Mouse (Mus musculus): ENCODE measurements around the gene Cd28. TPM values are rescaled to one million over a fixed set of nuclear protein-coding genes. Genes with fewer than 3 reads are reported as not detected.

Gene Cd28
- polyA plus RNA-seq, 1 experiment from 2014 or later, result 0.11 TPM

DNA sequence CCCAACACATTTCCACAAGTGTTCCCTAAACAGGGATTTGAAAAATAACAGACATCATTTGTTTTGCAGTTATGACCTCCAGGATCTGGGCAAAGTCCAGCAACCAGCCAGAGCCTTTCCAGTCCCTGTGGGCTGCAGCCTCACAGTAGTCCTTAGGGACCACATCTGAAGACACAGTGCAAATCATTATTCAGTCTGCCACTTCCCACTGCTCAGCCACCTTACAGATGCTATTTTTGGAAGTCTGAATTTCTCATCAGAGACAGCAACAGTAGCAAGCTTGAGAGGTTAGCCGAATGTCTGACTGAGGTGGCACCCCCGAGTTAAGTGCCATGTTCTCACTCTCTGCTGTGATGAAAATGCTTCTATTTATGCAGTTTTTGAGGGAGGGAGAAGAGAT is 15.3 kb downstream of the Cd28 start:
- no peak overlapping the region for H3K4me3 ChIP-seq
- WGBS, result 78% methylated on average over 2 of the region's 2 CpGs
- no peak overlapping the region for H3K9ac ChIP-seq (replicated peaks)
- H3K4me1 ChIP-seq, result no peaks in the 10 kb centered on the region
- no peak overlapping the region for H3K27ac ChIP-seq (replicated peaks)
- H3K27me3 ChIP-seq, result no peaks in the 10 kb centered on the region
- no peaks in the 10 kb centered on the region for H3K9me3 ChIP-seq
- no peak for ATAC-seq (replicated peaks)
- no peak overlapping the region for H3K4me2 ChIP-seq (replicated peaks)
- H3K36me3 ChIP-seq, result no peaks in the 10 kb centered on the region

DNA sequence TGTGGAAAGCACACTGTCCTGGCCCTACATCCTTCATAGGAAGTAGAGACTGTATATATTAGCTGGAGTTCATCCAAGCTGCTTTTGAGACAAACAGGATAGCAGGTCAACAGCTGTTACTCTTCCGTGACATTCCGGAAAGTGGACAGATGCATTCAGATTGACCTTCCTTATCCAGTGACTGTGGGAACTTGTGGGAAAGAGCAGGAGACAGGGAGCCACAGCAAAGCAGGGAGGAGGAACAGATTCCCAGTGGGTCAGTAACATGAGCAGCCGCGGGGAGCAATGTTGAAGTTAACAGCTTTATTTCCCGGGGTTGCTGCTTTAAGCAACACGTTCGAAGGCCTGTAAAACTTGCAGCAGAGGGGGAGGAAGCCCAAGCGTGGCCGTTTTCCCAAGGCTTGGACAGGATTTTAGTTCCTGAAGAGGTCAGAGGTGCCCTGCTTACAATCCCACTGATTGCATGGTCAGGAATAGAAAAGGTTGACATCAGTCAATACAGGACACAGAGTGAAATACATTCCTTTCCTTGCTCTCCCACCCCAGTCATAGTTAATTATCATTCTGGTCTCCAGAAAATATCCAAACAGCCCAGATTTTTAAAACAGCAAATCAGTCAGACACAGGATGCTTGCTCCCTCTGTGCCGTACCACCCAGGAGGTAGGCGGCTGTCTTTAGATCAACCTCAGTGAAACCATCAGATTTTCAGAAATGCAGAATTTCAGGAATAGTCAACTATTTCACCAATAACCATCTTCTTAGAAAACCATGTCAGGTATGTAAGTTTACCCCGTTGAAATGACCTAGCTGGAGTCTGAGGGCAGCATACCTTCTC is 18.7 kb downstream of the Cd28 start:
- Histone ChIP-seq H3K9me3 (no peaks in the 10 kb centered on the region), H3K4me1 (no peaks in the 10 kb centered on the region), H3K27me3 (no peaks in the 10 kb centered on the region), H3K27ac (replicated peaks) (no peak overlapping the region), H3K36me3 (no peaks in the 10 kb centered on the region), H3K9ac (replicated peaks) (no peak overlapping the region), H3K4me2 (replicated peaks) (no peak overlapping the region), H3K4me3 (no peak overlapping the region)
- ATAC-seq (replicated peaks), result no peak
- 76% methylated on average over 12 of the region's 12 CpGs for WGBS

DNA sequence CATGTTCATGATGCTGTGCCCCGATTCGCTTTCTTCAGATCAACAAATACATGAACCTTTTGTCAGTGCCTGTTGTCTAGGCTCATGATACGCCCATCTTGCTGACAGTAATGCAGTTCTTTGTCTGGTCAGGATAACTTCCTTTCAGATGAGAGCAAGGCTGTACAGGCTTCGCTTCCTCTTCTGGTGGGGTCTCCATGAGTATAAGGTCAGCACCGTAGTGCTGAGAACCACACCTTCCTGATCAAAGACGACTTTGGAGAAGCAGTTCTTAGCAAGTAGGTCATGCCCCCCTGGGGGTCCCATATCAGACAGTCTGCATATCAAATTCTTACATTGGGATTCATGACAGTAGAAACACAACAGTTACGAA is 19.3 kb downstream of the Cd28 start:
- H3K27ac ChIP-seq (replicated peaks), result no peak overlapping the region
- ATAC-seq (replicated peaks), result no peak

GRCm38 (mm10) chr1:60744266-60744665 is 27.7 kb downstream of the Cd28 start:
- no peak overlapping the region for H3K9ac ChIP-seq (replicated peaks)
- WGBS, result 58% methylated on average over 1 of the region's 1 CpGs
- no peaks in the 10 kb centered on the region for H3K9me3 ChIP-seq
- H3K4me2 ChIP-seq (replicated peaks), result no peak overlapping the region
- H3K27me3 ChIP-seq, result no peaks in the 10 kb centered on the region
- no peaks in the 10 kb centered on the region for H3K36me3 ChIP-seq
- no peak overlapping the region for H3K4me3 ChIP-seq
- no peak overlapping the region for H3K27ac ChIP-seq (replicated peaks)
- H3K4me1 ChIP-seq, result no peaks in the 10 kb centered on the region
- no peak for ATAC-seq (replicated peaks)

More for the DNA sequence above, 19.3 kb downstream of the Cd28 start:
- 87% methylated on average over 7 of the region's 7 CpGs for WGBS
- H3K27me3 ChIP-seq, result no peaks in the 10 kb centered on the region
- H3K4me2 ChIP-seq (replicated peaks), result no peak overlapping the region
- no peaks in the 10 kb centered on the region for H3K36me3 ChIP-seq
- H3K4me1 ChIP-seq, result no peaks in the 10 kb centered on the region
- no peaks in the 10 kb centered on the region for H3K9me3 ChIP-seq
- H3K9ac ChIP-seq (replicated peaks), result no peak overlapping the region
- H3K4me3 ChIP-seq, result no peak overlapping the region

DNA sequence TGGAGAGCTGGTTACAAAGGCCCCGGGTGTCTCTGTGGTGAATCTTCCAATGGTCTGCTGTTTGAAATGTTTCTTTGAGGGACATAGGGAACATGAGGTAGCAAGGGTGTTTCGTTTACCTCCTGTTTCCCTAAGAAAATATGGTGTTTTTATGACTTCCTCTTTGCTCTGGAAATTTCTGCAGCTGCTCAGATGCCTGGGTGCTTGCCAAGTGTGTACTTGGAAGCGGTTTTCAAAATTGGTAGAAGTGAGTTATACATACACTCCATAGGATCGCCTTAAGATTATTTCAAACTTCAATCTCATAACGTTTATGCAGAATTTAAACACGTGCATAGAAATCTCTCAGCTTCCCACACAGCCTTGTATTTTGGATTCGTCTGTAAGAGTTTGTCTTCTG is 29.1 kb downstream of the Cd28 start:
- H3K4me1 ChIP-seq, result no peaks in the 10 kb centered on the region
- no peaks in the 10 kb centered on the region for H3K36me3 ChIP-seq
- no peaks in the 10 kb centered on the region for H3K9me3 ChIP-seq
- no peak overlapping the region for H3K27ac ChIP-seq (replicated peaks)
- no peaks in the 10 kb centered on the region for H3K27me3 ChIP-seq
- no peak overlapping the region for H3K4me2 ChIP-seq (replicated peaks)
- WGBS, result 73% methylated on average over 7 of the region's 7 CpGs
- no peak overlapping the region for H3K9ac ChIP-seq (replicated peaks)
- no peak for ATAC-seq (replicated peaks)
- no peak overlapping the region for H3K4me3 ChIP-seq

GRCm38 (mm10) chr1:60746153-60746552 is 29.6 kb downstream of the Cd28 start:
- Histone ChIP-seq H3K27me3 (no peaks in the 10 kb centered on the region), H3K36me3 (no peaks in the 10 kb centered on the region), H3K4me1 (no peaks in the 10 kb centered on the region), H3K9me3 (no peaks in the 10 kb centered on the region), H3K27ac (replicated peaks) (no peak overlapping the region), H3K9ac (replicated peaks) (no peak overlapping the region), H3K4me3 (no peak overlapping the region), H3K4me2 (replicated peaks) (no peak overlapping the region)
- no peak for ATAC-seq (replicated peaks)
- 79% methylated on average over 2 of the region's 2 CpGs for WGBS

DNA sequence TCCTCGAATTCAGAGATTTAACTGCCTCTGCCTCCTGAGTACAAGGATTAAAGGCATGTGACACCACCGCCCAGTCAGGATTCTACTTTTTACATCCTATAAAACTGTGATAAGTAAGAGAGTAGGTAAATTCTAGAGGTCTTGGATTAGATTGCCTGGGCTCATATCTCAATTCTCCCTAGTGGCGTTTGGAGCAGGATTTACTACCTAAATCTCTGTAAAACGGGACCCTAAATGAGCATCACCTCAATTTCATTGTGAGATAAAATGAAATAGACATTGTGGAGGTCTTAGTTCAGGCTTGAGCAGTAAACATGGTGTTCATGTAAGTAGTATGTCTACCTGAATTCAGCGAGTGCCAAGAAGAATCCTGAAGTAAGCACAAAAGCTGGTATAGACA is 30.3 kb downstream of the Cd28 start:
- no peaks in the 10 kb centered on the region for H3K27me3 ChIP-seq
- H3K36me3 ChIP-seq, result no peaks in the 10 kb centered on the region
- H3K27ac ChIP-seq (replicated peaks), result no peak overlapping the region
- no peak overlapping the region for H3K9ac ChIP-seq (replicated peaks)
- H3K9me3 ChIP-seq, result no peaks in the 10 kb centered on the region
- H3K4me1 ChIP-seq, result no peaks in the 10 kb centered on the region
- WGBS, result 94% methylated on average over 5 of the region's 5 CpGs
- H3K4me3 ChIP-seq, result no peak overlapping the region
- no peak for ATAC-seq (replicated peaks)
- no peak overlapping the region for H3K4me2 ChIP-seq (replicated peaks)

GRCm38 (mm10) chr1:60748286-60748685 is 31.7 kb downstream of the Cd28 start:
- no peak overlapping the region for H3K4me3 ChIP-seq
- H3K36me3 ChIP-seq, result no peaks in the 10 kb centered on the region
- WGBS, result 83% methylated on average over 1 of the region's 1 CpGs
- no peaks in the 10 kb centered on the region for H3K27me3 ChIP-seq
- no peaks in the 10 kb centered on the region for H3K4me1 ChIP-seq
- H3K27ac ChIP-seq (replicated peaks), result no peak overlapping the region
- no peak for ATAC-seq (replicated peaks)
- H3K9ac ChIP-seq (replicated peaks), result no peak overlapping the region
- H3K4me2 ChIP-seq (replicated peaks), result no peak overlapping the region
- no peaks in the 10 kb centered on the region for H3K9me3 ChIP-seq

DNA sequence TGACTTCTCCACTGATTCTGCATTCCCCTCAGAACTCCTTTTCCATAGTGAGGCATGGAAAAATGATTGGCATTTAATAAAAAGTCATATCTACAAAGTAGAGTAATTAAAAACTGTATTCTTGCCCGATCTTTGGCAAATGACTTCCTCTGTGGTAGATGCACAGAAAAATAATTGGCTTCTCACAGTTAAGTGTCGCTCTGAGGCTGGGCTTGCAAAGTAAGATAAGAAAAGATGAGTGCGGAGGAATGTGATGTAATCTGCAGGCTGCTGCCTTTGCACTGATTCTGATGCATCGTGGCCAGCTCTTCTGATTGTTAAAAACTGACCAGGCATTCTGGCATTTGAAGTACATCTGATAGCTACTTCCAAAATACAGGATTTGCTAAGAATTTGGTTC is 32.3 kb downstream of the Cd28 start:
- no peaks in the 10 kb centered on the region for H3K27me3 ChIP-seq
- WGBS, result 84% methylated on average over 4 of the region's 4 CpGs
- no peak overlapping the region for H3K4me3 ChIP-seq
- H3K9me3 ChIP-seq, result no peaks in the 10 kb centered on the region
- no peak overlapping the region for H3K4me2 ChIP-seq (replicated peaks)
- H3K4me1 ChIP-seq, result no peaks in the 10 kb centered on the region
- no peaks in the 10 kb centered on the region for H3K36me3 ChIP-seq
- no peak overlapping the region for H3K9ac ChIP-seq (replicated peaks)
- no peak for ATAC-seq (replicated peaks)
- no peak overlapping the region for H3K27ac ChIP-seq (replicated peaks)

DNA sequence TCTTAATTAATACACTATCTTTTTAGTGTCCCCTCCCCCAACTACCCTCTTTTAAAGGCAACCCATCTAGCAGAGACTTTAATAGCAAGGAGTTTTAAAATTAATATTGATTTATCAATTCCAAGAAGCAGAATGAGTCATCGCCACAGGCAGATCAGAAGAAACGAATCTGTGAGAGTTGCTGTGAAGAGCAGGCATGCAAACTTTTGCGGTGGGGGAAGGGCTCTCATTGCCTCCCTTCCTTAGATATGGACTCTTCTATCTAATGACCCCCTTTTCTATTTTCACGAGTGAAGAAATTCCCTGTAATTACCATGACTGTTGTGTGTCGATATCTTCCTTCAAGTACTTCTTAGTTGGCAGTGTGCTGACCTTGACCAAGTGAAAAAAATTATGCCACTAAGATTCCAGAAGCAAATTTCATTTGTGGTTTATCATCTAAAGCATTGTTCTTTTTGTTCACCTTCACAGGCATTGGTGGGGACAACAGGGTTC is 32.8 kb downstream of the Cd28 start:
- Histone ChIP-seq H3K4me3 (no peak overlapping the region), H3K9ac (replicated peaks) (no peak overlapping the region), H3K27me3 (no peaks in the 10 kb centered on the region), H3K27ac (replicated peaks) (no peak overlapping the region), H3K36me3 (no peaks in the 10 kb centered on the region), H3K4me1 (no peaks in the 10 kb centered on the region), H3K4me2 (replicated peaks) (no peak overlapping the region), H3K9me3 (no peaks in the 10 kb centered on the region)
- ATAC-seq (replicated peaks), result no peak
- 84% methylated on average over 5 of the region's 5 CpGs for WGBS

GRCm38 (mm10) chr1:60750201-60750765 is 33.7 kb downstream of the Cd28 start:
- 87% methylated on average over 6 of the region's 6 CpGs for WGBS
- ATAC-seq (replicated peaks), result no peak
- Histone ChIP-seq H3K9ac (replicated peaks) (no peak overlapping the region), H3K36me3 (no peaks in the 10 kb centered on the region), H3K27ac (replicated peaks) (no peak overlapping the region), H3K9me3 (no peaks in the 10 kb centered on the region), H3K4me2 (replicated peaks) (no peak overlapping the region), H3K4me3 (no peak overlapping the region), H3K4me1 (no peaks in the 10 kb centered on the region), H3K27me3 (no peaks in the 10 kb centered on the region)

GRCm38 (mm10) chr1:60751011-60751410 is 34.4 kb downstream of the Cd28 start:
- no peaks in the 10 kb centered on the region for H3K9me3 ChIP-seq
- H3K4me2 ChIP-seq (replicated peaks), result no peak overlapping the region
- no peak for ATAC-seq (replicated peaks)
- H3K9ac ChIP-seq (replicated peaks), result no peak overlapping the region
- H3K36me3 ChIP-seq, result no peaks in the 10 kb centered on the region
- no peak overlapping the region for H3K4me3 ChIP-seq
- no peaks in the 10 kb centered on the region for H3K27me3 ChIP-seq
- WGBS, result 87% methylated on average over 4 of the region's 4 CpGs
- no peaks in the 10 kb centered on the region for H3K4me1 ChIP-seq
- no peak overlapping the region for H3K27ac ChIP-seq (replicated peaks)

DNA sequence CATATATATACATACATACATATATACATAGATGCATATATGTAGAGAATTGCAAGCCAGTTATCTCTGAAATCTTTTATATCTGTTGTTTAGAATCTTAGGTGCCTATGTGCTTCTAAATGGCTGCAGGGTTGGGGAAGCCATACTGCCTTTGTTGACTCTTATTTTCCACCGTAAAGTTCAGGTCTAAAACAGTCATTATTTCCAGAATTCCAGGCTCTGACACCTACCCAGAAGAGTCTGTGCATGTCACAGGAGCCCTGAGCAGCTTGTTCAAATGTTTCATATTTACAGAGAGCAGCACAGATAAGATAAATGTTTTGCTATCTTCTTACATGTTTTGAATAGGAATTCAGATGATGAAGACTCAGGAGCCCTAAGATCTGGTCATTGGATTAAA is 36.4 kb downstream of the Cd28 start:
- no peak overlapping the region for H3K4me3 ChIP-seq
- no peak for ATAC-seq (replicated peaks)
- no peaks in the 10 kb centered on the region for H3K4me1 ChIP-seq
- no peaks in the 10 kb centered on the region for H3K27me3 ChIP-seq
- H3K27ac ChIP-seq (replicated peaks), result no peak overlapping the region
- H3K9me3 ChIP-seq, result no peaks in the 10 kb centered on the region
- no peaks in the 10 kb centered on the region for H3K36me3 ChIP-seq
- WGBS, result 88% methylated on average over 1 of the region's 1 CpGs
- no peak overlapping the region for H3K9ac ChIP-seq (replicated peaks)
- H3K4me2 ChIP-seq (replicated peaks), result no peak overlapping the region
